Mouse (Mus musculus): ENCODE measurements at regions not wholly inside any gene's neighbourhood (a gene's known extent, or its start where the extent isn't known, plus 50 kb on each side); places are given as distances from the start of the nearest gene placed in this dataset.
A peak's percentile ranks its signal among the peaks of the same experiment; 100 is the strongest.
"Not testable (repeated sequence)": the region's sequence is repeated elsewhere in the genome, so short reads cannot be mapped to it uniquely, and the experiment has no call there.

GRCm38 (mm10) chr14:120816529-120816928 is 94.5 kb upstream of the Ipo5 start:
- Histone ChIP-seq H3K4me3 (ENCODE audit: insufficient read depth, low read depth, low read length) (no peak overlapping the region), H3K4me1 (ENCODE audit: control insufficient read depth, insufficient read depth, low read length) (no peaks in the 10 kb centered on the region), H3K36me3 (ENCODE audit: control insufficient read depth, insufficient read depth, low read length) (no peaks in the 10 kb centered on the region), H3K27me3 (replicated peaks; ENCODE audit: control insufficient read depth, insufficient read depth, low read length) (no peaks in the 10 kb centered on the region), H3K27ac (ENCODE audit: insufficient read depth, low read depth, low read length) (no peak overlapping the region)
- no peak for TF ChIP-seq CTCF (conservative IDR thresholded peaks at IDR 0.05; ENCODE audit: insufficient read depth, insufficient read length, low read depth, low read length)
- TF ChIP-seq POLR2A (IDR thresholded peaks at IDR 0.05; ENCODE audit: low read depth, low read length): no peak
- DNase-seq: no peak
- WGBS: 93% methylated on average over 2 of the region's 2 CpGs

GRCm38 (mm10) chr14:120826187-120826586 is 84.8 kb upstream of the Ipo5 start:
- WGBS: 78% methylated on average over 4 of the region's 4 CpGs
- no peak overlapping the region for H3K27ac ChIP-seq (ENCODE audit: insufficient read depth, low read depth, low read length)
- TF ChIP-seq POLR2A (IDR thresholded peaks at IDR 0.05; ENCODE audit: low read depth, low read length) (no peak), CTCF (conservative IDR thresholded peaks at IDR 0.05; ENCODE audit: insufficient read depth, insufficient read length, low read depth, low read length) (no peak)
- no peaks in the 10 kb centered on the region for H3K27me3 ChIP-seq (replicated peaks; ENCODE audit: control insufficient read depth, insufficient read depth, low read length)
- no peak for DNase-seq
- no peak overlapping the region for H3K4me3 ChIP-seq (ENCODE audit: insufficient read depth, low read depth, low read length)
- H3K4me1 ChIP-seq (ENCODE audit: control insufficient read depth, insufficient read depth, low read length): 0 out of 2 replicates have a peak, but pooled peaks cover 3% of the 10 kb centered on the region
- no peaks in the 10 kb centered on the region for H3K36me3 ChIP-seq (ENCODE audit: control insufficient read depth, insufficient read depth, low read length)

- DNase-seq: peak; percentile 12
- 34% methylated on average over 20 of the region's 20 CpGs for WGBS
- peaks cover 11% of the 10 kb centered on the region; the same call in 1 of the 2 replicates for H3K4me1 ChIP-seq (ENCODE audit: control insufficient read depth, insufficient read depth, low read length)
- not testable (repeated sequence) for H3K27me3 ChIP-seq (replicated peaks; ENCODE audit: control insufficient read depth, insufficient read depth, low read length); H3K4me3 ChIP-seq (ENCODE audit: insufficient read depth, low read depth, low read length); H3K27ac ChIP-seq (ENCODE audit: insufficient read depth, low read depth, low read length); H3K36me3 ChIP-seq (ENCODE audit: control insufficient read depth, insufficient read depth, low read length)
Observed at GRCm38 (mm10) chr14:120830389-120830835, 80.6 kb upstream of the Ipo5 start.

- Histone ChIP-seq H3K4me3 (ENCODE audit: insufficient read depth, low read depth, low read length) (no peak overlapping the region), H3K36me3 (ENCODE audit: control insufficient read depth, insufficient read depth, low read length) (no peaks in the 10 kb centered on the region), H3K27ac (ENCODE audit: insufficient read depth, low read depth, low read length) (no peak overlapping the region), H3K27me3 (replicated peaks; ENCODE audit: control insufficient read depth, insufficient read depth, low read length) (no peaks in the 10 kb centered on the region), H3K4me1 (ENCODE audit: control insufficient read depth, insufficient read depth, low read length) (peaks cover 11% of the 10 kb centered on the region; the same call in 1 of the 2 replicates)
- TF ChIP-seq POLR2A (IDR thresholded peaks at IDR 0.05; ENCODE audit: low read depth, low read length): no peak
- TF ChIP-seq CTCF (conservative IDR thresholded peaks at IDR 0.05; ENCODE audit: insufficient read depth, insufficient read length, low read depth, low read length): no peak
- DNase-seq: no peak
- 58% methylated on average over 5 of the region's 5 CpGs for WGBS
Observed at GRCm38 (mm10) chr14:120831397-120831796, 79.6 kb upstream of the Ipo5 start.

GRCm38 (mm10) chr14:120831847-120832613 is 79.0 kb upstream of the Ipo5 start:
- DNase-seq: peak; percentile 97
- TF ChIP-seq CTCF (conservative IDR thresholded peaks at IDR 0.05; ENCODE audit: insufficient read depth, insufficient read length, low read depth, low read length) (peak; percentile 100), POLR2A (IDR thresholded peaks at IDR 0.05; ENCODE audit: low read depth, low read length) (no peak)
- Histone ChIP-seq H3K27me3 (replicated peaks; ENCODE audit: control insufficient read depth, insufficient read depth, low read length) (no peaks in the 10 kb centered on the region), H3K36me3 (ENCODE audit: control insufficient read depth, insufficient read depth, low read length) (no peaks in the 10 kb centered on the region), H3K4me3 (ENCODE audit: insufficient read depth, low read depth, low read length) (peak overlapping the region; percentile 17), H3K27ac (ENCODE audit: insufficient read depth, low read depth, low read length) (peak overlapping the region; percentile 71), H3K4me1 (ENCODE audit: control insufficient read depth, insufficient read depth, low read length) (peaks cover 11% of the 10 kb centered on the region; the same call in 1 of the 2 replicates)
- under 1% methylated on average over 23 of the region's 23 CpGs for WGBS

GRCm38 (mm10) chr14:120834821-120835220 is 76.2 kb upstream of the Ipo5 start:
- peaks cover 8% of the 10 kb centered on the region; the same call in 1 of the 2 replicates for H3K4me1 ChIP-seq (ENCODE audit: control insufficient read depth, insufficient read depth, low read length)
- no peaks in the 10 kb centered on the region for H3K36me3 ChIP-seq (ENCODE audit: control insufficient read depth, insufficient read depth, low read length)
- no peak for TF ChIP-seq CTCF (conservative IDR thresholded peaks at IDR 0.05; ENCODE audit: insufficient read depth, insufficient read length, low read depth, low read length)
- TF ChIP-seq POLR2A (IDR thresholded peaks at IDR 0.05; ENCODE audit: low read depth, low read length): no peak
- no peak overlapping the region for H3K27ac ChIP-seq (ENCODE audit: insufficient read depth, low read depth, low read length)
- H3K4me3 ChIP-seq (ENCODE audit: insufficient read depth, low read depth, low read length): no peak overlapping the region
- no peak for DNase-seq
- no peaks in the 10 kb centered on the region for H3K27me3 ChIP-seq (replicated peaks; ENCODE audit: control insufficient read depth, insufficient read depth, low read length)
- WGBS: 85% methylated on average over 4 of the region's 4 CpGs

- TF ChIP-seq CTCF (conservative IDR thresholded peaks at IDR 0.05; ENCODE audit: insufficient read depth, insufficient read length, low read depth, low read length): 0 out of 2 replicates have a peak, but pooled peaks have one; percentile 8
- TF ChIP-seq POLR2A (IDR thresholded peaks at IDR 0.05; ENCODE audit: low read depth, low read length): no peak
- Histone ChIP-seq H3K27ac (ENCODE audit: insufficient read depth, low read depth, low read length) (no peak overlapping the region), H3K4me3 (ENCODE audit: insufficient read depth, low read depth, low read length) (no peak overlapping the region), H3K27me3 (replicated peaks; ENCODE audit: control insufficient read depth, insufficient read depth, low read length) (no peaks in the 10 kb centered on the region), H3K4me1 (ENCODE audit: control insufficient read depth, insufficient read depth, low read length) (peaks cover 8% of the 10 kb centered on the region; the same call in 1 of the 2 replicates), H3K36me3 (ENCODE audit: control insufficient read depth, insufficient read depth, low read length) (no peaks in the 10 kb centered on the region)
- no peak for DNase-seq
- 60% methylated on average over 5 of the region's 5 CpGs for WGBS
Observed at GRCm38 (mm10) chr14:120835758-120836157, 75.3 kb upstream of the Ipo5 start.

Data from kidney, adult 2 months (tissue).